Mouse (Mus musculus): ENCODE measurements around the gene Olfr384. TPM values are rescaled to one million over a fixed set of nuclear protein-coding genes. Genes with fewer than 3 reads are reported as not detected.

The Olfr384 gene
- not detected in 2 replicates for polyA plus RNA-seq (2015; fragmentation: Nextera tagmentation; extraction: Ambion mirVana)

DNA sequence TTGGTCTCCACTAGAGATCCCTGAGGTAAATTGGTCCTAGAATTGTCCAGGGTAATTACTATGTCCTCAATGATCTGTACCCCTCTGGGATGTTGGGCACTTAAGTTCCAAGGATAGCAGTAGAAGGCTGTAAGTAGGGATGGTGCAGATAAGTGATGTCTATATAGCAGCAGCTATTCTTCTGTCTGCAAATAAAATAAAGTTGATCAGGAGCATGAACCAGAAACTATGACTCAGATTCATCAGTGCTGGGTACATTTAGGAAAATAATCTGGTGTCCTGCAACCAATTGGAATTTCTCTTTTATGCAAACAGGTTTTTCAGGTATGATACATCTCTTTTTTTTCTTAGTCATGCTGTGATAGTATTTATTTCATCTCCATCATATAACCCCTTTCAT, at the start of gene Olfr384:
Gene Olfr384 (plus strand): TSS at position 301 of the 400 bp plus-strand sequence.

GRCm38 (mm10) chr11:73592908-73593307, 5.5 kb upstream of the Olfr384 start, which contains the start of gene Olfr385:
Gene Olfr385 (minus strand): TSS chr11:73593008.

Other genes with a start within 250 kb of the Olfr384 start
- 0.08 TPM in 1 of 2 replicates, not detected in the other for gene Olfr20, start 247.8 kb upstream of the Olfr384 start, polyA plus RNA-seq (2015; fragmentation: Nextera tagmentation; extraction: Ambion mirVana)
- not detected in 2 replicates for gene Olfr376, start 227.3 kb upstream of the Olfr384 start, polyA plus RNA-seq (2015; fragmentation: Nextera tagmentation; extraction: Ambion mirVana)
- gene Olfr1, start 199.0 kb upstream of the Olfr384 start, polyA plus RNA-seq (2015; fragmentation: Nextera tagmentation; extraction: Ambion mirVana): not detected in 2 replicates
- gene Olfr378, start 170.1 kb upstream of the Olfr384 start, polyA plus RNA-seq (2015; fragmentation: Nextera tagmentation; extraction: Ambion mirVana): not detected in 2 replicates
- gene Olfr380, start 141.1 kb upstream of the Olfr384 start, polyA plus RNA-seq (2015; fragmentation: Nextera tagmentation; extraction: Ambion mirVana): not detected in 2 replicates
- gene Olfr381, start 107.0 kb upstream of the Olfr384 start, polyA plus RNA-seq (2015; fragmentation: Nextera tagmentation; extraction: Ambion mirVana): not detected in 2 replicates
- not detected in 2 replicates for gene Olfr382, start 81.4 kb upstream of the Olfr384 start, polyA plus RNA-seq (2015; fragmentation: Nextera tagmentation; extraction: Ambion mirVana)
- not detected in 2 replicates for gene Olfr385, start 5.6 kb upstream of the Olfr384 start, polyA plus RNA-seq (2015; fragmentation: Nextera tagmentation; extraction: Ambion mirVana)
- not detected in 2 replicates for gene Zfp735, start 90.2 kb downstream of the Olfr384 start, polyA plus RNA-seq (2015; fragmentation: Nextera tagmentation; extraction: Ambion mirVana)
- not detected in 2 replicates for gene Olfr389, start 182.1 kb downstream of the Olfr384 start, polyA plus RNA-seq (2015; fragmentation: Nextera tagmentation; extraction: Ambion mirVana)
- not detected in 2 replicates for gene Olfr390, start 184.4 kb downstream of the Olfr384 start, polyA plus RNA-seq (2015; fragmentation: Nextera tagmentation; extraction: Ambion mirVana)
- not detected in 2 replicates for gene Olfr391-ps, start 204.5 kb downstream of the Olfr384 start, polyA plus RNA-seq (2015; fragmentation: Nextera tagmentation; extraction: Ambion mirVana)
- not detected in 2 replicates for gene Olfr392, start 218.5 kb downstream of the Olfr384 start, polyA plus RNA-seq (2015; fragmentation: Nextera tagmentation; extraction: Ambion mirVana)

Measured in neural tube, postnatal 0 days (tissue).